Mouse (Mus musculus) forebrain, embryonic 10.5 days (tissue): ENCODE data around the gene Metrnl. TPM values are rescaled to one million over a fixed set of nuclear protein-coding genes. Genes with fewer than 3 reads are reported as not detected.

Experiments used
- DNase-seq: peaks from one replicate; pipeline ENCODE4 v3.0.0-alpha.2; 2017; ENCODE audit warnings: low spot score; ENCODE audit errors: extremely low spot score
- H3K27ac ChIP-seq: fragments of 300-500 bp; sonication (generic); 2 replicates; pipeline ENCODE4 v1.5.1; 2016; ENCODE audit warnings: mild to moderate bottlenecking
- H3K27me3 ChIP-seq: fragments of 300-500 bp; sonication (generic); 2 replicates; pipeline ENCODE4 v1.6.1; 2016; ENCODE audit warnings: mild to moderate bottlenecking; ENCODE audit not compliant: poor library complexity, severe bottlenecking
- H3K36me3 ChIP-seq: fragments of 300-500 bp; sonication (generic); replicated peaks from 2 replicates; pipeline ENCODE4 v1.6.1; 2016; ENCODE audit warnings: mild to moderate bottlenecking, moderate library complexity
- H3K4me1 ChIP-seq: fragments of 300-500 bp; sonication (generic); 2 replicates; pipeline ENCODE4 v1.6.1; 2016
- H3K4me3 ChIP-seq: fragments of 300-500 bp; sonication (generic); 2 replicates; pipeline ENCODE4 v1.5.1; 2016; ENCODE audit warnings: mild to moderate bottlenecking, moderate library complexity
- H3K9me3 ChIP-seq: fragments of 300-500 bp; sonication (generic); 2 replicates; pipeline ENCODE4 v1.6.1; 2016; ENCODE audit warnings: mild to moderate bottlenecking, moderate library complexity
- WGBS: fragments of 180-500 bp; shearing (Covaris S2); methylation state at CpG from one replicate; pipeline ENCODE4 v1.1.7; 2016; 5-methylcytosine and 5-hydroxymethylcytosine counted together
- polyA plus RNA-seq: library from polyadenylated mRNA; unstranded; fragments of >200 nt; fragmentation: Nextera tagmentation; extraction: Ambion mirVana; gene quantifications from 2 replicates; pipeline ENCODE4 v1.2.1, GENCODE M21; 2016

The Metrnl gene
- polyA plus RNA-seq, 1 experiment from 2014 or later: 3.6 TPM

GRCm38 (mm10) chr11:121717724-121718123, 16.4 kb downstream of the Metrnl start:
- no peak for DNase-seq

GRCm38 (mm10) chr11:121720752-121721151, 19.4 kb downstream of the Metrnl start:
- WGBS: 98% methylated on average over 3 of the region's 3 CpGs
- Histone ChIP-seq H3K4me1 (no peaks in the 10 kb centered on the region), H3K9me3 (no peaks in the 10 kb centered on the region), H3K36me3 (no peaks in the 10 kb centered on the region), H3K27me3 (no peaks in the 10 kb centered on the region), H3K27ac (no peak overlapping the region), H3K4me3 (no peak overlapping the region)
- no peak for DNase-seq

More at GRCm38 (mm10) chr11:121717724-121718123, 16.4 kb downstream of the Metrnl start:
- no peaks in the 10 kb centered on the region for H3K9me3 ChIP-seq
- H3K36me3 ChIP-seq: no peaks in the 10 kb centered on the region
- H3K27ac ChIP-seq: no peak overlapping the region
- no peaks in the 10 kb centered on the region for H3K4me1 ChIP-seq
- WGBS: 67% methylated on average over 6 of the region's 6 CpGs
- H3K27me3 ChIP-seq: no peaks in the 10 kb centered on the region
- H3K4me3 ChIP-seq: no peak overlapping the region

- Histone ChIP-seq H3K9me3 (no peaks in the 10 kb centered on the region), H3K4me1 (no peaks in the 10 kb centered on the region), H3K4me3 (no peak overlapping the region), H3K27me3 (no peaks in the 10 kb centered on the region), H3K36me3 (no peaks in the 10 kb centered on the region), H3K27ac (no peak overlapping the region)
- DNase-seq: no peak
- 72% methylated on average over 2 of the region's 2 CpGs for WGBS
Measured at GRCm38 (mm10) chr11:121722434-121722833, 21.1 kb downstream of the Metrnl start.

GRCm38 (mm10) chr11:121726625-121727024, 25.3 kb downstream of the Metrnl start:
- H3K4me3 ChIP-seq: no peak overlapping the region
- no peaks in the 10 kb centered on the region for H3K27me3 ChIP-seq
- H3K36me3 ChIP-seq: no peaks in the 10 kb centered on the region
- H3K4me1 ChIP-seq: no peaks in the 10 kb centered on the region
- no peak overlapping the region for H3K27ac ChIP-seq
- H3K9me3 ChIP-seq: no peaks in the 10 kb centered on the region
- 86% methylated on average over 2 of the region's 2 CpGs for WGBS
- no peak for DNase-seq

- Histone ChIP-seq H3K4me3 (no peak overlapping the region), H3K27ac (no peak overlapping the region), H3K27me3 (no peaks in the 10 kb centered on the region), H3K4me1 (peaks cover 15% of the 10 kb centered on the region), H3K36me3 (no peaks in the 10 kb centered on the region), H3K9me3 (no peaks in the 10 kb centered on the region)
- 86% methylated on average over 1 of the region's 1 CpGs for WGBS
- no peak for DNase-seq
Measured at GRCm38 (mm10) chr11:121734184-121734583, 32.8 kb downstream of the Metrnl start.

- Histone ChIP-seq H3K4me3 (no peak overlapping the region), H3K9me3 (no peaks in the 10 kb centered on the region), H3K27ac (no peak overlapping the region), H3K36me3 (no peaks in the 10 kb centered on the region), H3K27me3 (no peaks in the 10 kb centered on the region), H3K4me1 (peaks cover 17% of the 10 kb centered on the region)
- WGBS: 29% methylated on average over 1 of the region's 1 CpGs
- no peak for DNase-seq
Measured at GRCm38 (mm10) chr11:121734892-121735291, 33.5 kb downstream of the Metrnl start.

- H3K36me3 ChIP-seq: no peaks in the 10 kb centered on the region
- no peak for DNase-seq
- 69% methylated on average over 3 of the region's 3 CpGs for WGBS
- H3K27ac ChIP-seq: no peak overlapping the region
- no peak overlapping the region for H3K4me3 ChIP-seq
- peaks cover 23% of the 10 kb centered on the region for H3K4me1 ChIP-seq
- no peaks in the 10 kb centered on the region for H3K9me3 ChIP-seq
- H3K27me3 ChIP-seq: no peaks in the 10 kb centered on the region
Measured at GRCm38 (mm10) chr11:121738616-121739015, 37.3 kb downstream of the Metrnl start.

- WGBS: 86% methylated on average over 1 of the region's 1 CpGs
- Histone ChIP-seq H3K4me3 (no peak overlapping the region), H3K27me3 (no peaks in the 10 kb centered on the region), H3K4me1 (peaks cover 17% of the 10 kb centered on the region), H3K36me3 (no peaks in the 10 kb centered on the region), H3K9me3 (no peaks in the 10 kb centered on the region), H3K27ac (no peak overlapping the region)
- no peak for DNase-seq
Measured at GRCm38 (mm10) chr11:121740906-121741305, 39.6 kb downstream of the Metrnl start.

- Histone ChIP-seq H3K27me3 (no peaks in the 10 kb centered on the region), H3K4me3 (no peak overlapping the region), H3K9me3 (no peaks in the 10 kb centered on the region), H3K36me3 (no peaks in the 10 kb centered on the region), H3K27ac (no peak overlapping the region), H3K4me1 (peaks cover 17% of the 10 kb centered on the region)
- DNase-seq: no peak
- WGBS: 70% methylated on average over 1 of the region's 1 CpGs
Measured at GRCm38 (mm10) chr11:121741433-121741832, 40.1 kb downstream of the Metrnl start.

- H3K4me1 ChIP-seq: peaks cover 17% of the 10 kb centered on the region
- 74% methylated on average over 1 of the region's 1 CpGs for WGBS
Measured at GRCm38 (mm10) chr11:121743113-121743512, 41.8 kb downstream of the Metrnl start.

GRCm38 (mm10) chr11:121743915-121744628, 42.7 kb downstream of the Metrnl start:
- no peaks in the 10 kb centered on the region for H3K27me3 ChIP-seq
- H3K27ac ChIP-seq: no peak overlapping the region
- DNase-seq: no peak
- H3K4me3 ChIP-seq: no peak overlapping the region
- H3K9me3 ChIP-seq: no peaks in the 10 kb centered on the region
- no peaks in the 10 kb centered on the region for H3K36me3 ChIP-seq
- H3K4me1 ChIP-seq: peaks cover 10% of the 10 kb centered on the region

More at GRCm38 (mm10) chr11:121743113-121743512, 41.8 kb downstream of the Metrnl start:
- Histone ChIP-seq H3K27ac (no peak overlapping the region), H3K9me3 (no peaks in the 10 kb centered on the region), H3K4me3 (no peak overlapping the region), H3K27me3 (no peaks in the 10 kb centered on the region), H3K36me3 (no peaks in the 10 kb centered on the region)
- DNase-seq: no peak

GRCm38 (mm10) chr11:121746941-121747494, 45.7 kb downstream of the Metrnl start:
- H3K27me3 ChIP-seq: no peaks in the 10 kb centered on the region
- 79% methylated on average over 12 of the region's 12 CpGs for WGBS
- H3K4me1 ChIP-seq: no peaks in the 10 kb centered on the region
- no peak overlapping the region for H3K27ac ChIP-seq
- no peaks in the 10 kb centered on the region for H3K36me3 ChIP-seq
- H3K9me3 ChIP-seq: no peaks in the 10 kb centered on the region
- no peak overlapping the region for H3K4me3 ChIP-seq
- DNase-seq: no peak

GRCm38 (mm10) chr11:121748003-121748684, 46.8 kb downstream of the Metrnl start:
- Histone ChIP-seq H3K4me1 (no peaks in the 10 kb centered on the region), H3K27ac (no peak overlapping the region), H3K9me3 (no peaks in the 10 kb centered on the region), H3K27me3 (no peaks in the 10 kb centered on the region), H3K36me3 (no peaks in the 10 kb centered on the region), H3K4me3 (no peak overlapping the region)
- no peak for DNase-seq
- 92% methylated on average over 5 of the region's 5 CpGs for WGBS
